Mouse (Mus musculus) CH12.LX (cell line): ENCODE data around the gene Plk1. TPM values are rescaled to one million over a fixed set of nuclear protein-coding genes. Genes with fewer than 3 reads are reported as not detected.

Experiments
- DNase-seq: peaks from one replicate; pipeline ENCODE4 v3.0.0-alpha.2; 2013; ENCODE audit errors: extremely low read depth
- H3K27ac ChIP-seq: 2 replicates; pipeline ENCODE4 v1.5.1; 2012; ENCODE audit warnings: low read depth, mild to moderate bottlenecking, control low read depth, moderate library complexity; ENCODE audit not compliant: insufficient read depth
- H3K27me3 ChIP-seq: replicated peaks from 2 replicates; pipeline ENCODE3; 2012; ENCODE audit warnings: inconsistent platforms
- H3K36me3 ChIP-seq, 2 experiments: replicated peaks in 1 of 2; 2 replicates each; pipeline versions ENCODE3 to v1.6.1; 2012; ENCODE audit warnings: inconsistent platforms in 1 of 2, low read length in 1 of 2, mild to moderate bottlenecking in 1 of 2, mixed read lengths in 1 of 2, moderate library complexity in 1 of 2; ENCODE audit not compliant: control insufficient read depth in 1 of 2, insufficient read depth in 1 of 2
- H3K4me1 ChIP-seq, 2 experiments: 2 replicates each; pipeline ENCODE4 v1.6.1; 2012; ENCODE audit warnings: inconsistent platforms in 1 of 2, moderate library complexity in 1 of 2; ENCODE audit not compliant: insufficient read depth in 2 of 2, control insufficient read depth in 1 of 2
- H3K4me2 ChIP-seq: 2 replicates; pipeline ENCODE4 v1.6.1; 2012; ENCODE audit warnings: low read depth, mild to moderate bottlenecking, control low read depth; ENCODE audit not compliant: poor library complexity, insufficient read depth, severe bottlenecking
- H3K4me3 ChIP-seq, 3 experiments: fragments of 150-350 bp in 1 of 3; sonication (generic) in 1 of 3; replicated peaks in 1 of 3; 2 replicates each; pipeline versions ENCODE3 to v1.5.1; 2011 to 2012; ENCODE audit warnings: low read depth in 2 of 3, low read length in 2 of 3, mild to moderate bottlenecking in 2 of 3, moderate library complexity in 2 of 3, control low read depth in 1 of 3, improper control_type of control experiment in 1 of 3, inconsistent platforms in 1 of 3, mixed read lengths in 1 of 3; ENCODE audit not compliant: poor library complexity in 1 of 3
- H3K79me2 ChIP-seq: replicated peaks from 2 replicates; pipeline ENCODE4 v1.6.1; 2012; ENCODE audit warnings: mild to moderate bottlenecking, moderate library complexity; ENCODE audit not compliant: control insufficient read depth, poor library complexity, insufficient read depth, severe bottlenecking; ENCODE audit errors: extremely low read depth
- H3K9ac ChIP-seq: 2 replicates; pipeline ENCODE4 v1.6.1; 2012; ENCODE audit warnings: low read depth, mild to moderate bottlenecking, control low read depth, moderate library complexity; ENCODE audit not compliant: insufficient read depth
- H3K9me3 ChIP-seq: replicated peaks from 2 replicates; pipeline ENCODE3; 2012; ENCODE audit warnings: low read length, inconsistent platforms, mixed read lengths
- BHLHE40 ChIP-seq: IDR thresholded peaks from 2 replicates; pipeline ENCODE4 v1.6.1; 2011; ENCODE audit warnings: mild to moderate bottlenecking, low read depth, low read length, improper control_type of control experiment
- CHD1 ChIP-seq: IDR thresholded peaks from 2 replicates; pipeline ENCODE4 v1.6.1; 2012; ENCODE audit warnings: low read depth, low read length, improper control_type of control experiment, inconsistent platforms
- CHD2 ChIP-seq: IDR thresholded peaks from 2 replicates; pipeline ENCODE4 v1.6.1; 2011; ENCODE audit warnings: low read length, improper control_type of control experiment
- CTCF ChIP-seq, 2 experiments: IDR thresholded peaks in 1 of 2; conservative IDR thresholded peaks in 1 of 2; 2 replicates each; pipeline ENCODE4 v1.5.1; 2011 to 2012; ENCODE audit warnings: low read depth in 2 of 2, low read length in 2 of 2, improper control_type of control experiment in 1 of 2, inconsistent platforms in 1 of 2, mild to moderate bottlenecking in 1 of 2, moderate library complexity in 1 of 2
- E2F4 ChIP-seq: IDR thresholded peaks from 2 replicates; pipeline ENCODE4 v1.6.1; 2011; ENCODE audit warnings: low read depth, low read length, improper control_type of control experiment; ENCODE audit not compliant: insufficient replicate concordance
- ELF1 ChIP-seq: IDR thresholded peaks from 2 replicates; pipeline ENCODE4 v1.6.1; 2014; ENCODE audit warnings: low read depth, mild to moderate bottlenecking, inconsistent platforms, low read length, improper control_type of control experiment
- EP300 ChIP-seq: IDR thresholded peaks from 2 replicates; pipeline ENCODE4 v1.6.1; 2011; ENCODE audit warnings: low read length, improper control_type of control experiment
- ETS1 ChIP-seq: conservative IDR thresholded peaks from 2 replicates; pipeline ENCODE4 v1.6.1; 2012; ENCODE audit warnings: low read depth, mild to moderate bottlenecking, inconsistent platforms, low read length, improper control_type of control experiment, moderate library complexity
- GABPA ChIP-seq: IDR thresholded peaks from 2 replicates; pipeline ENCODE4 v1.6.1; 2012; ENCODE audit warnings: low read depth, low read length, improper control_type of control experiment, inconsistent platforms; ENCODE audit not compliant: insufficient replicate concordance
- HCFC1 ChIP-seq: IDR thresholded peaks from 2 replicates; pipeline ENCODE4 v1.6.1; 2012; ENCODE audit warnings: low read depth, mild to moderate bottlenecking, inconsistent platforms, low read length, improper control_type of control experiment
- JUN ChIP-seq: IDR thresholded peaks from 2 replicates; pipeline ENCODE4 v1.6.1; 2011; ENCODE audit warnings: low read depth, mild to moderate bottlenecking, low read length, improper control_type of control experiment, moderate library complexity; ENCODE audit not compliant: insufficient read depth
- JUND ChIP-seq: conservative IDR thresholded peaks from 2 replicates; pipeline ENCODE4 v1.6.1; 2011; ENCODE audit warnings: low read depth, low read length, improper control_type of control experiment
- KAT2A ChIP-seq: IDR thresholded peaks from 2 replicates; pipeline ENCODE4 v1.6.1; 2012; ENCODE audit warnings: low read length, improper control_type of control experiment, inconsistent platforms; ENCODE audit not compliant: insufficient replicate concordance
- MAFK ChIP-seq: IDR thresholded peaks from 2 replicates; pipeline ENCODE4 v1.6.1; 2011; ENCODE audit warnings: low read length, improper control_type of control experiment; ENCODE audit not compliant: insufficient replicate concordance
- MAX ChIP-seq: IDR thresholded peaks from 2 replicates; pipeline ENCODE4 v1.6.1; 2011; ENCODE audit warnings: low read length, improper control_type of control experiment
- MAZ ChIP-seq: IDR thresholded peaks from 2 replicates; pipeline ENCODE4 v1.6.1; 2012; ENCODE audit warnings: low read depth, mild to moderate bottlenecking, inconsistent platforms, low read length, improper control_type of control experiment, moderate library complexity
- MEF2A ChIP-seq: IDR thresholded peaks from 2 replicates; pipeline ENCODE4 v1.6.1; 2014; ENCODE audit warnings: low read depth, mild to moderate bottlenecking, inconsistent platforms, low read length, improper control_type of control experiment, borderline replicate concordance
- MXI1 ChIP-seq: IDR thresholded peaks from 2 replicates; pipeline ENCODE4 v1.6.1; 2011; ENCODE audit warnings: mild to moderate bottlenecking, low read depth, low read length, improper control_type of control experiment
- MYC ChIP-seq: IDR thresholded peaks from 2 replicates; pipeline ENCODE4 v1.6.1; 2011; ENCODE audit warnings: low read depth, mild to moderate bottlenecking, improper control_type of control experiment, low read length
- NELFE ChIP-seq: IDR thresholded peaks from 2 replicates; pipeline ENCODE4 v1.6.1; 2011; ENCODE audit warnings: low read depth, low read length, improper control_type of control experiment
- NRF1 ChIP-seq: IDR thresholded peaks from 2 replicates; pipeline ENCODE4 v1.6.1; 2014; ENCODE audit warnings: low read depth, mild to moderate bottlenecking, inconsistent platforms, low read length, improper control_type of control experiment, moderate library complexity
- PAX5 ChIP-seq: IDR thresholded peaks from 2 replicates; pipeline ENCODE4 v1.6.1; 2012; ENCODE audit warnings: low read length, inconsistent platforms, mixed read lengths
- POLR2A ChIP-seq: IDR thresholded peaks from 2 replicates; pipeline ENCODE4 v1.6.1; 2011; ENCODE audit warnings: low read depth, mild to moderate bottlenecking, improper control_type of control experiment, low read length
- POLR2AphosphoS2 ChIP-seq: IDR thresholded peaks from 2 replicates; pipeline ENCODE4 v1.6.1; 2011; ENCODE audit warnings: low read depth, low read length, improper control_type of control experiment
- RAD21 ChIP-seq: IDR thresholded peaks from 2 replicates; pipeline ENCODE4 v1.6.1; 2011; ENCODE audit warnings: low read depth, mild to moderate bottlenecking, low read length, improper control_type of control experiment, moderate library complexity
- RCOR1 ChIP-seq: conservative IDR thresholded peaks from 2 replicates; pipeline ENCODE4 v1.6.1; 2012; ENCODE audit warnings: low read depth, mild to moderate bottlenecking, inconsistent platforms, low read length, improper control_type of control experiment
- SIN3A ChIP-seq: IDR thresholded peaks from 2 replicates; pipeline ENCODE4 v1.6.1; 2012; ENCODE audit warnings: low read length, improper control_type of control experiment, inconsistent platforms
- SMC3 ChIP-seq: IDR thresholded peaks from 2 replicates; pipeline ENCODE4 v1.6.1; 2011; ENCODE audit warnings: low read depth, low read length, improper control_type of control experiment
- TBP ChIP-seq: conservative IDR thresholded peaks from 2 replicates; pipeline ENCODE4 v1.6.1; 2011; ENCODE audit warnings: low read depth, low read length, improper control_type of control experiment
- TCF12 ChIP-seq: IDR thresholded peaks from 2 replicates; pipeline ENCODE4 v1.6.1; 2014; ENCODE audit warnings: low read depth, mild to moderate bottlenecking, inconsistent platforms, low read length, improper control_type of control experiment
- UBTF ChIP-seq: IDR thresholded peaks from 2 replicates; pipeline ENCODE4 v1.6.1; 2012; ENCODE audit warnings: low read depth, mild to moderate bottlenecking, inconsistent platforms, low read length, improper control_type of control experiment, moderate library complexity
- USF1 ChIP-seq: IDR thresholded peaks from 2 replicates; pipeline ENCODE4 v1.6.1; 2014; ENCODE audit warnings: low read depth, mild to moderate bottlenecking, inconsistent platforms, low read length, improper control_type of control experiment
- USF2 ChIP-seq: conservative IDR thresholded peaks from 2 replicates; pipeline ENCODE4 v1.6.1; 2011; ENCODE audit warnings: low read depth, low read length, improper control_type of control experiment
- ZC3H11A ChIP-seq: IDR thresholded peaks from 2 replicates; pipeline ENCODE4 v1.6.1; 2012; ENCODE audit warnings: low read depth, mild to moderate bottlenecking, inconsistent platforms, low read length, improper control_type of control experiment
- ZKSCAN1 ChIP-seq: IDR thresholded peaks from 2 replicates; pipeline ENCODE4 v1.6.1; 2012; ENCODE audit warnings: low read depth, inconsistent platforms, low read length, improper control_type of control experiment, borderline replicate concordance
- ZMIZ1 ChIP-seq: IDR thresholded peaks from 2 replicates; pipeline ENCODE4 v1.6.1; 2012; ENCODE audit warnings: low read depth, mild to moderate bottlenecking, inconsistent platforms, low read length, improper control_type of control experiment
- ZNF384 ChIP-seq: IDR thresholded peaks from 2 replicates; pipeline ENCODE4 v1.6.1; 2012; ENCODE audit warnings: low read depth, low read length, improper control_type of control experiment, inconsistent platforms
- dilution Hi-C: fragments of 300-500 bp; cut with MboI; formaldehyde crosslinking; loops from 2 replicates; pipeline ENCODE4 v1.14.3; 2020; ENCODE audit warnings: low sequenced_read_pairs; ENCODE audit not compliant: extremely low pct_unique_long_range_greater_than_20kb, extremely low pct_ligation_motif_present
- in situ Hi-C: fragments of 300-500 bp; cut with MboI; formaldehyde crosslinking; loops from 3 replicates; pipeline ENCODE4 v1.14.3; 2019; ENCODE audit warnings: low sequenced_read_pairs, low pct_ligation_motif_present, low pct_unique_long_range_greater_than_20kb, mixed read lengths
- polyA plus RNA-seq: library from polyadenylated mRNA; unstranded; fragments of >175 nt; gene quantifications from 2 replicates; pipeline ENCODE4 v1.2.1, GENCODE M21; 2012; ENCODE audit warnings: low read depth; ENCODE audit not compliant: insufficient read length
- total RNA-seq, 2 experiments: library from RNA; depleted of rRNA; stranded (reverse); fragments of 300-350 nt in 1 of 2; fragments of >200 nt in 1 of 2; gene quantifications; 2 replicates each; pipeline ENCODE4 v1.2.3; 2012 to 2014

Gene Plk1
- total RNA-seq (2012; rRNA removed) (44.4 and 53.4 TPM in 2 replicates), total RNA-seq (2014; rRNA removed) (29.3 and 30.4 TPM in 2 replicates), polyA plus RNA-seq (129 and 144 TPM in 2 replicates)

DNA sequence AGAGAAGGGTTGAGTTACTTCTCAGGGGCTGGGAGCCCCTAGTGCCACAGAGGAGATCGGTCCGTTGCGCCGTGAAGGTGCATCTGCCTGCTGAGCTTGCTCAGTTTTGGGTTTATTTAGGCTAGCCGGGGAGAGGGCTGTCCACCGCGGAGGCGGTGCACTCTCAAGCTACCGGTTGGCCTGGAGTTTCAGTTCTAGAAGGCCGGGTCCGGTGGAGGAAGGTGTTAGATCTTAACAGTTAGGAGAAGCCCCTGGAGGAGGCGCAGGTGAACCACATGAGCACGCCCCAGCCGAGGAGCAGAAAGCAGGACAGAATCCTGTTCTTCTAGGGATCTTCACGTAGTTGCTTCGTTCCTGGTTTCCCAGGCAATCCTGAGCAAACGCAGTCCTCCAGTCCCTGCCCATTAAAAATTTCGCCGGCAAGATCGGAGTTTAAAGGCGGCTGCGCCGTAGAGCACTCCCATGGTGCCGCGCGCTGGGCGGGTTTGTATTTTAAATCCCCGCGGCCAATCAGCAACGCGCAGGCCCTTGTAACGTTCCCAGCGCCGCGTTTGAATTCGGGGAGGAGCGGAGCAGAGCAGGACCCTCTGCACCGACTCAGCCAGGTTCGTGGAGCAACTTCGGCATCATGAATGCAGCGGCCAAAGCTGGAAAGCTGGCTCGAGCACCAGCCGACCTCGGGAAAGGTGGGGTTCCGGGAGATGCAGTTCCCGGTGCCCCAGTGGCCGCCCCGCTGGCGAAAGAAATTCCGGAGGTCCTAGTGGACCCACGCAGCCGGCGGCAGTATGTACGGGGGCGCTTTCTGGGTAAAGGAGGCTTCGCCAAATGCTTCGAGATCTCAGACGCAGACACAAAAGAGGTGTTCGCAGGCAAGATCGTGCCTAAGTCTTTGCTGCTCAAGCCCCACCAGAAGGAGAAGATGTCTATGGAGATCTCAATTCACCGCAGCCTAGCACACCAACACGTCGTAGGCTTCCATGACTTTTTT, at the start of gene Plk1:
Gene Plk1, plus strand, starts transcription at position 525 of the 988 bp plus-strand sequence.
- Histone ChIP-seq H3K27ac (peak within 1 kb of the TSS; percentile 34; the same call in 1 of the 2 replicates), H3K9me3 (no peaks in the 10 kb centered on the region), H3K9ac (peak within 1 kb of the TSS; percentile 80), H3K79me2 (peaks cover 23% of the 10 kb centered on the region), H3K27me3 (no peaks in the 10 kb centered on the region), H3K4me3 (peak within 1 kb of the TSS; percentile 59 to 81 (median 74)), H3K4me1 (peaks cover 11 to 43% of the 10 kb centered on the region in 2 experiments), H3K4me2 (peak within 1 kb of the TSS; percentile 69), H3K36me3 (peaks cover 23 to 50% of the 10 kb centered on the region in 2 experiments)
- DNase-seq, result peak; percentile 82
- in situ Hi-C loops (no loop called here), dilution Hi-C loops (no loop called here)
- TF ChIP-seq HCFC1 (peak; percentile 62), JUN (no peak), POLR2A (peak; percentile 80), UBTF (no peak), SIN3A (peak; percentile 79), RAD21 (no peak), ZC3H11A (no peak), MAZ (no peak), SMC3 (no peak), JUND (no peak), TBP (0 out of 2 replicates have a peak, but pooled peaks have one; percentile 22), ZMIZ1 (no peak; the same call in 1 of the 2 replicates), CHD2 (no peak; the same call in 1 of the 2 replicates), EP300 (no peak), USF2 (no peak), ZNF384 (no peak), NRF1 (peak; percentile 79), ZKSCAN1 (no peak), MYC (no peak), ETS1 (no peak), ELF1 (peak; percentile 43; the same call in 1 of the 2 replicates), MAFK (no peak), MEF2A (0 out of 2 replicates have a peak, but pooled peaks have one; percentile 30), USF1 (no peak), CTCF (conservative IDR thresholded peaks at IDR 0.05 in 1 of 2, IDR thresholded peaks at IDR 0.05 in 1 of 2; ENCODE audit: low read depth in 2 of 2, low read length in 2 of 2) (0 out of 4 replicates have a peak, but pooled peaks of 1 of the 2 experiments have one; percentile 1), POLR2AphosphoS2 (no peak), KAT2A (no peak; the same call in 1 of the 2 replicates), TCF12 (peak; percentile 55), NELFE (peak; percentile 50; the same call in 1 of the 2 replicates), E2F4 (peak; percentile 79; the same call in 1 of the 2 replicates), BHLHE40 (no peak), CHD1 (no peak), MAX (peak; percentile 32), RCOR1 (no peak), MXI1 (peak; percentile 64), PAX5 (no peak), GABPA (no peak)
